Mouse (Mus musculus) heart, embryonic 15.5 days (tissue): ENCODE data around the gene Tbkbp1. TPM values are rescaled to one million over a fixed set of nuclear protein-coding genes. Genes with fewer than 3 reads are reported as not detected.
"Not testable (repeated sequence)": the region's sequence is repeated elsewhere in the genome, so short reads cannot be mapped to it uniquely, and the experiment has no call there.

Experiments used
- ATAC-seq: fragments of 200-750 bp; cut with Nextera tagmentation; replicated peaks from 2 replicates; pipeline ENCODE4 v1.8.0; 2017; ENCODE audit warnings: low read depth, moderate TSS enrichment; ENCODE audit not compliant: insufficient number of reproducible peaks, insufficient read depth, low FRiP score
- H3K27ac ChIP-seq: fragments of 300-500 bp; sonication (generic); 2 replicates; pipeline ENCODE4 v1.5.1; 2015; ENCODE audit warnings: mild to moderate bottlenecking, inconsistent platforms
- H3K27me3 ChIP-seq: fragments of 300-500 bp; sonication (generic); 2 replicates; pipeline ENCODE4 v1.6.1; 2015; ENCODE audit warnings: inconsistent platforms
- H3K36me3 ChIP-seq: fragments of 300-500 bp; sonication (generic); 2 replicates; pipeline ENCODE4 v1.6.1; 2015; ENCODE audit warnings: mild to moderate bottlenecking, inconsistent platforms
- H3K4me1 ChIP-seq: fragments of 300-500 bp; sonication (generic); replicated peaks from 2 replicates; pipeline ENCODE4 v1.6.1; 2015; ENCODE audit warnings: inconsistent platforms
- H3K4me2 ChIP-seq: fragments of 300-500 bp; sonication (generic); 2 replicates; pipeline ENCODE4 v1.6.1; 2015; ENCODE audit warnings: inconsistent platforms, mild to moderate bottlenecking, moderate library complexity
- H3K4me3 ChIP-seq: fragments of 300-500 bp; sonication (generic); 2 replicates; pipeline ENCODE4 v1.5.1; 2015; ENCODE audit warnings: mild to moderate bottlenecking, inconsistent platforms
- H3K9ac ChIP-seq: fragments of 300-500 bp; sonication (generic); 2 replicates; pipeline ENCODE4 v1.6.1; 2015; ENCODE audit warnings: mild to moderate bottlenecking, inconsistent platforms
- H3K9me3 ChIP-seq: fragments of 300-500 bp; sonication (generic); replicated peaks from 2 replicates; pipeline ENCODE4 v1.6.1; 2016; ENCODE audit warnings: inconsistent platforms
- WGBS: fragments of 180-500 bp; shearing (Covaris S2); methylation state at CpG from one replicate; pipeline ENCODE4 v1.1.7; 2015; ENCODE audit warnings: mixed read lengths; 5-methylcytosine and 5-hydroxymethylcytosine counted together
- polyA plus RNA-seq: library from polyadenylated mRNA; unstranded; fragments of >200 nt; fragmentation: Nextera tagmentation; extraction: Ambion mirVana; gene quantifications from 2 replicates; pipeline ENCODE4 v1.2.1, GENCODE M21; 2015

The Tbkbp1 gene
- 4.7 and 6.5 TPM in 2 replicates for polyA plus RNA-seq

GRCm38 (mm10) chr11:97151343-97151801 is at the start of gene Tbkbp1:
Gene Tbkbp1 (minus strand): TSS chr11:97151495.
- Histone ChIP-seq H3K36me3 (peaks cover 9% of the 10 kb centered on the region; the same call in 1 of the 2 replicates), H3K9ac (peak within 1 kb of the TSS; percentile 77), H3K4me3 (peak within 1 kb of the TSS; percentile 88), H3K4me2 (peak within 1 kb of the TSS; percentile 98), H3K9me3 (no peaks in the 10 kb centered on the region), H3K27ac (peak within 1 kb of the TSS; percentile 92), H3K4me1 (peaks cover 49% of the 10 kb centered on the region), H3K27me3 (0 out of 2 replicates have a peak, but pooled peaks cover 3% of the 10 kb centered on the region)
- peak; percentile 3; the same call in 1 of the 2 replicates for ATAC-seq
- under 1% methylated on average over 35 of the region's 64 CpGs for WGBS

GRCm38 (mm10) chr11:97199519-97199918 is 48.2 kb upstream of the Tbkbp1 start:
- Histone ChIP-seq H3K4me1 (no peaks in the 10 kb centered on the region), H3K9me3 (no peaks in the 10 kb centered on the region), H3K4me2 (no peak overlapping the region), H3K36me3 (no peaks in the 10 kb centered on the region), H3K27ac (no peak overlapping the region), H3K9ac (no peak overlapping the region), H3K27me3 (no peaks in the 10 kb centered on the region), H3K4me3 (no peak overlapping the region)
- ATAC-seq: no peak
- WGBS: 79% methylated on average over 6 of the region's 6 CpGs

GRCm38 (mm10) chr11:97198601-97199000 is 47.3 kb upstream of the Tbkbp1 start:
- no peaks in the 10 kb centered on the region for H3K9me3 ChIP-seq
- no peaks in the 10 kb centered on the region for H3K27me3 ChIP-seq
- H3K27ac ChIP-seq: no peak overlapping the region
- H3K4me2 ChIP-seq: no peak overlapping the region
- no peaks in the 10 kb centered on the region for H3K36me3 ChIP-seq
- no peak for ATAC-seq
- no peaks in the 10 kb centered on the region for H3K4me1 ChIP-seq
- WGBS: 21% methylated on average over 5 of the region's 5 CpGs
- no peak overlapping the region for H3K4me3 ChIP-seq
- H3K9ac ChIP-seq: no peak overlapping the region

- WGBS: 79% methylated on average over 8 of the region's 8 CpGs
- H3K4me2 ChIP-seq: no peak overlapping the region
Measured at GRCm38 (mm10) chr11:97197021-97197420, 45.7 kb upstream of the Tbkbp1 start.

GRCm38 (mm10) chr11:97196541-97196940 is 45.2 kb upstream of the Tbkbp1 start:
- Histone ChIP-seq H3K36me3 (no peaks in the 10 kb centered on the region), H3K4me1 (no peaks in the 10 kb centered on the region), H3K9ac (no peak overlapping the region), H3K27ac (no peak overlapping the region), H3K9me3 (no peaks in the 10 kb centered on the region), H3K4me2 (no peak overlapping the region), H3K4me3 (no peak overlapping the region), H3K27me3 (no peaks in the 10 kb centered on the region)
- no peak for ATAC-seq
- 68% methylated on average over 12 of the region's 12 CpGs for WGBS

More at GRCm38 (mm10) chr11:97197021-97197420, 45.7 kb upstream of the Tbkbp1 start:
- H3K9me3 ChIP-seq: no peaks in the 10 kb centered on the region
- no peak overlapping the region for H3K9ac ChIP-seq
- H3K27me3 ChIP-seq: no peaks in the 10 kb centered on the region
- H3K4me3 ChIP-seq: no peak overlapping the region
- H3K4me1 ChIP-seq: no peaks in the 10 kb centered on the region
- H3K36me3 ChIP-seq: no peaks in the 10 kb centered on the region
- ATAC-seq: no peak
- H3K27ac ChIP-seq: no peak overlapping the region

- H3K27ac ChIP-seq: no peak overlapping the region
- no peaks in the 10 kb centered on the region for H3K9me3 ChIP-seq
- H3K4me3 ChIP-seq: no peak overlapping the region
- H3K4me2 ChIP-seq: no peak overlapping the region
- no peak overlapping the region for H3K9ac ChIP-seq
- no peaks in the 10 kb centered on the region for H3K27me3 ChIP-seq
- peaks cover 7% of the 10 kb centered on the region for H3K4me1 ChIP-seq
- ATAC-seq: no peak
- no peaks in the 10 kb centered on the region for H3K36me3 ChIP-seq
Measured at GRCm38 (mm10) chr11:97192621-97192951, 41.3 kb upstream of the Tbkbp1 start.

- H3K9me3 ChIP-seq: no peaks in the 10 kb centered on the region
- no peaks in the 10 kb centered on the region for H3K36me3 ChIP-seq
- H3K27me3 ChIP-seq: no peaks in the 10 kb centered on the region
- no peak overlapping the region for H3K4me2 ChIP-seq
- H3K9ac ChIP-seq: no peak overlapping the region
- WGBS: 61% methylated on average over 6 of the region's 6 CpGs
- ATAC-seq: no peak
- H3K4me3 ChIP-seq: no peak overlapping the region
- H3K4me1 ChIP-seq: peaks cover 7% of the 10 kb centered on the region
- no peak overlapping the region for H3K27ac ChIP-seq
Measured at GRCm38 (mm10) chr11:97191915-97192620, 40.8 kb upstream of the Tbkbp1 start.

GRCm38 (mm10) chr11:97190992-97191391 is 39.7 kb upstream of the Tbkbp1 start:
- H3K27me3 ChIP-seq: no peaks in the 10 kb centered on the region
- H3K9me3 ChIP-seq: no peaks in the 10 kb centered on the region
- no peak for ATAC-seq
- H3K27ac ChIP-seq: no peak overlapping the region
- H3K4me2 ChIP-seq: no peak overlapping the region
- peaks cover 4% of the 10 kb centered on the region; the same call in 1 of the 2 replicates for H3K36me3 ChIP-seq
- peaks cover 14% of the 10 kb centered on the region for H3K4me1 ChIP-seq
- 85% methylated on average over 6 of the region's 6 CpGs for WGBS
- no peak overlapping the region for H3K4me3 ChIP-seq
- no peak overlapping the region for H3K9ac ChIP-seq

GRCm38 (mm10) chr11:97189645-97190044 is 38.4 kb upstream of the Tbkbp1 start:
- not testable (repeated sequence) for H3K36me3 ChIP-seq, H3K9me3 ChIP-seq, H3K27me3 ChIP-seq, H3K4me3 ChIP-seq, ATAC-seq, H3K9ac ChIP-seq, H3K4me2 ChIP-seq, H3K27ac ChIP-seq
- WGBS: 84% methylated on average over 6 of the region's 6 CpGs
- H3K4me1 ChIP-seq: peaks cover 26% of the 10 kb centered on the region

GRCm38 (mm10) chr11:97189231-97189630 is 37.9 kb upstream of the Tbkbp1 start:
- Histone ChIP-seq H3K27ac (peak overlapping the region; percentile 98), H3K36me3 (peaks cover 12% of the 10 kb centered on the region), H3K4me2 (peak overlapping the region; percentile 89), H3K4me1 (peaks cover 28% of the 10 kb centered on the region), H3K9me3 (no peaks in the 10 kb centered on the region), H3K4me3 (peak overlapping the region; percentile 89), H3K9ac (peak overlapping the region; percentile 72), H3K27me3 (no peaks in the 10 kb centered on the region)
- 36% methylated on average over 3 of the region's 3 CpGs for WGBS
- no peak for ATAC-seq

- Histone ChIP-seq H3K4me3 (peak overlapping the region; percentile 89), H3K4me2 (peak overlapping the region; percentile 89), H3K27me3 (no peaks in the 10 kb centered on the region), H3K27ac (peak overlapping the region; percentile 98), H3K4me1 (peaks cover 32% of the 10 kb centered on the region), H3K9ac (peak overlapping the region; percentile 72), H3K36me3 (peaks cover 19% of the 10 kb centered on the region), H3K9me3 (no peaks in the 10 kb centered on the region)
- ATAC-seq: no peak
- WGBS: 0% methylated on average over 15 of the region's 15 CpGs
Measured at GRCm38 (mm10) chr11:97188643-97188955, 37.3 kb upstream of the Tbkbp1 start.
